Mouse (Mus musculus): Measurements from ENCODE around the gene Lancl1. TPM values are rescaled to one million over a fixed set of nuclear protein-coding genes. Genes with fewer than 3 reads are reported as not detected.

The Lancl1 gene
- polyA plus RNA-seq, 1 experiment from 2014 or later, result 68.0 TPM

DNA sequence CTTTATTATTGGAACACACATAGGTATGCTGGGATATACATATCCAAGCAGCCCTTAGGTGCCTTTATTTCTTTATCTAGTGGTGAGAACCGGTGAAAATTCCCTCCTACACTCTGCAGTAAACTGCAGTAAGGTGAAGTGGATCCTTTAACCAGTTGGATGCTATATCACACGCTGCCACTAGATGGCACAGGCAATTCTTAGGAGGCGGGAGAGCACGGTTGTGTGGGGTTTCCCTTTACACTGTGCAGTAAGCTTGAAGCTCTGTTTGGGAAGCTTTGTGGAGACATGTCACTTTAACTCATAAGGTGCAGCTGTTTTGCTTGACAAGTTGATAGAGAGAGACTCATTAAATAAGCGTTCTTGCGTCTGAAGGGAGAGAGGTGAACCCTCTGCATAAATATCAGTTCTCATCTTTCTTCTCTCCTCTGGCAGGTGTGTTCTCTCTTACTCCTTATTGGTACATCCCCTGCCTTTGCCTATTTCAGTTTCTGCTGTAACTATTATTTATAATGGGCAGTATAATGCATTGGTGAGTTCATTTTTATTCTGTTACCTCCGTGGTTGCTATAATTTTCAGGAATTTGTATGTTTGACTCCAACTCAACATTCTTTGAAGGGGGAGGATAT lies 22.9 kb upstream of the Lancl1 start:
- no peaks in the 10 kb centered on the region for H3K36me3 ChIP-seq (ENCODE audit: insufficient read depth, low read length)
- peak; percentile 92 for TF ChIP-seq CTCF (IDR thresholded peaks at IDR 0.05)
- TF ChIP-seq EP300 (IDR thresholded peaks at IDR 0.05), result no peak
- no peak overlapping the region for H3K9ac ChIP-seq (replicated peaks; ENCODE audit: low read depth)
- no peak overlapping the region for H3K27ac ChIP-seq (ENCODE audit: low read length)
- H3K4me3 ChIP-seq (ENCODE audit: low read depth, low read length), result no peak overlapping the region
- DNase-seq (ENCODE audit: low spot score), result peak; percentile 78
- H3K4me2 ChIP-seq (replicated peaks; ENCODE audit: low read depth, low read length), result no peak overlapping the region
- 6% methylated on average over 7 of the region's 7 CpGs for WGBS
- no peaks in the 10 kb centered on the region for H3K9me3 ChIP-seq (ENCODE audit: low read length)
- no peaks in the 10 kb centered on the region for H3K27me3 ChIP-seq (replicated peaks; ENCODE audit: insufficient read depth, low read length)
- no peaks in the 10 kb centered on the region for H3K4me1 ChIP-seq (ENCODE audit: insufficient read depth, low read depth, low read length)
- peak; percentile 70 for ATAC-seq

DNA sequence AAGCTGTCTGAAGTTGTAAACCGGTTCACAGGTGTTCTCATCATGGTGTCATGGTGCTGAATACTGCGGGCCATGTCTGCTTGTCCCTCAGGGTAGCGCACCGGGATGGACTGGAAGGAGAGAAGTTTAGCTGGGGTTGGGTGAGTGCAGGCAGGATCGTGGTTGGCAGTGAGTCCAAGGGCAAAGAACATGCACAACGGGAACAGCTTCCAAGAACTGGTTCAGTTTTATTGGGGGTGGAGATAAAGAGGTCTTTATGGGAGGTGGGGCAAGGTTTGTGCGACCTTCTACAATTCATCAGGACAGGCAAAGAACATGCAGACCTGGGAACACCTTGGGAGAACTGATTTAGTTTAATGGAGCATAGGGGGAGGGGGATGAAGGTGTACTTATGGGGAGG lies 17.1 kb upstream of the Lancl1 start:
- 82% methylated on average over 7 of the region's 7 CpGs for WGBS
- Histone ChIP-seq H3K27ac (ENCODE audit: low read length) (no peak overlapping the region), H3K36me3 (ENCODE audit: insufficient read depth, low read length) (no peaks in the 10 kb centered on the region), H3K9me3 (ENCODE audit: low read length) (no peaks in the 10 kb centered on the region), H3K4me2 (replicated peaks; ENCODE audit: low read depth, low read length) (no peak overlapping the region), H3K4me3 (ENCODE audit: low read depth, low read length) (no peak overlapping the region), H3K9ac (replicated peaks; ENCODE audit: low read depth) (no peak overlapping the region), H3K4me1 (ENCODE audit: insufficient read depth, low read depth, low read length) (no peaks in the 10 kb centered on the region), H3K27me3 (replicated peaks; ENCODE audit: insufficient read depth, low read length) (no peaks in the 10 kb centered on the region)
- DNase-seq (ENCODE audit: low spot score), result no peak
- no peak for TF ChIP-seq EP300 (IDR thresholded peaks at IDR 0.05)
- TF ChIP-seq CTCF (IDR thresholded peaks at IDR 0.05), result no peak
- ATAC-seq, result no peak

DNA sequence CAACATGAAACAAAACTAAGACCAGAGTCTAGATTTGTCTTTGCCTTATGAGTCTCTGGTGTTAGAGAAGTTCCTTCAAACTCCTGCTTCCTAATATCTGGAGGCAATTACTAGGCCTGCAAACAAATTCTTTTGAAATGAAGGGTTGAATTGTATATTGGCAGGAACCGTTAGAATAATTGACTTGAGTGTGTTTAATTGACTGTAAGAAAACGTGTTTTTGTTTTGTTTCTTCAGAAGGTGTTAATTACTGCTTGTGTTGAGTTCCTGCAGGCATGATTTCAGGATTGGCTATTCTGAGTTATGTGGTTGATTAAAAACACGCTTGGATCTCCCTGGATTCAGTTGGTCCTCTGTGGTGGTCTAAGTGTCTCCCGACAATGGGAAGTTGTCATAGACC lies 14.0 kb upstream of the Lancl1 start:
- 74% methylated on average over 4 of the region's 4 CpGs for WGBS
- no peak for ATAC-seq
- H3K4me3 ChIP-seq (ENCODE audit: low read depth, low read length), result no peak overlapping the region

DNA sequence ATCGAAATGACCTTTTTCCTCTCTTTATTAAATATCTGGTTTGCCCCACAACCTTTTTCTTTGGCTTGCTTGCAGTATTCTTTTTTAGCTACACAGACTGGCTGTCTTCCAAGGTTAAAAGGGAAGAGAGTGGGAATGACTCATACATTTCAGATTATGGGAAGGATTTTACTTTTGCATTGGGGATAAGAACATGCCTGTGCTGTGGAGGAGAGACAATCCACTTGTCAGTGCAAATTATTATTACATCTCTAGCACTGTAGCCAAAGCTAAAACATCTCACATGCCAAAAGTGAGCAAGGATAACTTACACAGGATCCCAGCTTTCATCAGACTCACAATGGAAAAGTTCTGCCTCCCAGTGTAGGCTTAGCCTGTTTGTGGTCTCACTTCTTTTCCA lies 10.9 kb upstream of the Lancl1 start:
- ATAC-seq, result no peak
- 55% methylated on average over 1 of the region's 1 CpGs for WGBS
- peak; percentile 48 for DNase-seq (ENCODE audit: low spot score)

More for the DNA sequence above, 14.0 kb upstream of the Lancl1 start:
- no peak for DNase-seq (ENCODE audit: low spot score)
- H3K9ac ChIP-seq (replicated peaks; ENCODE audit: low read depth), result no peak overlapping the region
- no peak overlapping the region for H3K4me2 ChIP-seq (replicated peaks; ENCODE audit: low read depth, low read length)
- H3K4me1 ChIP-seq (ENCODE audit: insufficient read depth, low read depth, low read length), result no peaks in the 10 kb centered on the region
- no peaks in the 10 kb centered on the region for H3K9me3 ChIP-seq (ENCODE audit: low read length)
- no peak overlapping the region for H3K27ac ChIP-seq (ENCODE audit: low read length)
- no peaks in the 10 kb centered on the region for H3K36me3 ChIP-seq (ENCODE audit: insufficient read depth, low read length)
- TF ChIP-seq EP300 (IDR thresholded peaks at IDR 0.05) (no peak), CTCF (IDR thresholded peaks at IDR 0.05) (no peak)
- no peaks in the 10 kb centered on the region for H3K27me3 ChIP-seq (replicated peaks; ENCODE audit: insufficient read depth, low read length)

DNA sequence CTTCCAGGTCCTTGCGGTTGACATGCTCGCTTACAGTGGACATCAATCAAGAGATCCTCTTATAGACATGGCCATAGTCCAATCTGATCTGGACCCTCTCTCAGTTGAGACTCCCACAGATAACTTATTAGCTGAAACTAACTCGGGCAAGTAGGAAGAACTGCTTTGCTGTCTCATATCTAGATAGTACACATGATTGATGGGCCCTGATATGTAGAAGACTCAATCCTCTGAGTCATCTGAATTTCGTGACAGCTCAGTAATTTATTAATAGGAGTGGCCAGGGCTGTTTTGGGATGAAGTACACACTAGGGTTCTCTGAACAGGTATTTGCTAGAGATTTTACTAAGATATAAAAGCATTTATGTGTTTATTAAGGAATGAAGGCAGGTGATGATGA lies 10.0 kb upstream of the Lancl1 start:
- DNase-seq (ENCODE audit: low spot score), result no peak
- Histone ChIP-seq H3K27ac (ENCODE audit: low read length) (no peak overlapping the region), H3K4me2 (replicated peaks; ENCODE audit: low read depth, low read length) (no peak overlapping the region), H3K4me1 (ENCODE audit: insufficient read depth, low read depth, low read length) (no peaks in the 10 kb centered on the region), H3K9me3 (ENCODE audit: low read length) (no peaks in the 10 kb centered on the region), H3K9ac (replicated peaks; ENCODE audit: low read depth) (no peak overlapping the region), H3K36me3 (ENCODE audit: insufficient read depth, low read length) (no peaks in the 10 kb centered on the region), H3K4me3 (ENCODE audit: low read depth, low read length) (no peak overlapping the region), H3K27me3 (replicated peaks; ENCODE audit: insufficient read depth, low read length) (no peaks in the 10 kb centered on the region)
- 47% methylated on average over 4 of the region's 4 CpGs for WGBS
- TF ChIP-seq EP300 (IDR thresholded peaks at IDR 0.05) (no peak), CTCF (IDR thresholded peaks at IDR 0.05) (no peak)
- no peak for ATAC-seq

More for the DNA sequence above, 10.9 kb upstream of the Lancl1 start:
- H3K4me3 ChIP-seq (ENCODE audit: low read depth, low read length), result no peak overlapping the region
- H3K27ac ChIP-seq (ENCODE audit: low read length), result no peak overlapping the region
- no peak overlapping the region for H3K4me2 ChIP-seq (replicated peaks; ENCODE audit: low read depth, low read length)
- H3K9ac ChIP-seq (replicated peaks; ENCODE audit: low read depth), result no peak overlapping the region
- H3K9me3 ChIP-seq (ENCODE audit: low read length), result no peaks in the 10 kb centered on the region
- H3K27me3 ChIP-seq (replicated peaks; ENCODE audit: insufficient read depth, low read length), result no peaks in the 10 kb centered on the region
- TF ChIP-seq EP300 (IDR thresholded peaks at IDR 0.05) (no peak), CTCF (IDR thresholded peaks at IDR 0.05) (no peak)
- no peaks in the 10 kb centered on the region for H3K4me1 ChIP-seq (ENCODE audit: insufficient read depth, low read depth, low read length)
- H3K36me3 ChIP-seq (ENCODE audit: insufficient read depth, low read length), result no peaks in the 10 kb centered on the region

DNA sequence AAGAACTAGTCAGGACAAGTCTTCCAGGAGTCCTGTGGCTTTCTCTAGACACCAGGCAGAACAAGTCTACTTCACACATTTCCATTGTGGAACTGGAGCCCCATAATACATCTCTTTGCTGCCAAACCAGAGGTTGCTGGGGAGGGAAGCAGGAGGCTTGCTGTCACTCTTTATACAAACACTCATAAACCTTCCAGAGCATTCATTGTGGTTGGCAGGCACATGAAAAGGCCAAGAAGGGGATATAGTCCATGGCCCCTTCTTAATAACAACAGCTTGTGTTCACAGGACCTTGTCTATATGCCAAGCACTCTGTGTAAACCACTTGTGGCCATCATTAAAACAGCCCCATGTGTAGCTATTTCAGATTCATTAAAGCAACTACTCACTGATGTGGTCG lies 6.4 kb upstream of the Lancl1 start:
- DNase-seq (ENCODE audit: low spot score) (no peak), ATAC-seq (no peak)
- no peaks in the 10 kb centered on the region for H3K4me1 ChIP-seq (ENCODE audit: insufficient read depth, low read depth, low read length)
- H3K4me2 ChIP-seq (replicated peaks; ENCODE audit: low read depth, low read length), result no peak overlapping the region
- no peaks in the 10 kb centered on the region for H3K9me3 ChIP-seq (ENCODE audit: low read length)
- no peak overlapping the region for H3K4me3 ChIP-seq (ENCODE audit: low read depth, low read length)
- no peak overlapping the region for H3K27ac ChIP-seq (ENCODE audit: low read length)
- H3K27me3 ChIP-seq (replicated peaks; ENCODE audit: insufficient read depth, low read length), result no peaks in the 10 kb centered on the region
- WGBS, result 38% methylated on average over 1 of the region's 1 CpGs
- H3K9ac ChIP-seq (replicated peaks; ENCODE audit: low read depth), result no peak overlapping the region
- TF ChIP-seq EP300 (IDR thresholded peaks at IDR 0.05) (no peak), CTCF (IDR thresholded peaks at IDR 0.05) (no peak)
- no peaks in the 10 kb centered on the region for H3K36me3 ChIP-seq (ENCODE audit: insufficient read depth, low read length)

DNA sequence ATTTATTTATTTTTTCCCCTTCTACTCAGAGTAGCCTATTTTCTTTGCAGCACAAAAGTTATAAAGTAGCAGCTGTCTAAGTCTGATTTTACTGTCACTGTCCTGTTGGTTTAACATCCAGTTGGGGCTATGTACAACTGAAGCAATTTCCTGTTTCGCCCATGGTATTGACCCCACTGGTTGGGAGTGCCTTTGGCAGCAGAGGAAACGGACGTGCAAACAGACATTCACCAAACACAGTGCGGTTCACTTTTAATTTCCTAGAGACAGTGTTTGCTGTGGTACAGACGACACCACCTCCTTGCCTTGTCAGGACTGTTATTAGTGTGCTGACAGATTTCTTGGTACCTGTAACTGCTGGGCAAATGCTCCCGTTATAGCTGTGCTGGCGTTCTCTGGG lies 3.9 kb upstream of the Lancl1 start:
- 42% methylated on average over 7 of the region's 7 CpGs for WGBS
- no peaks in the 10 kb centered on the region for H3K27me3 ChIP-seq (replicated peaks; ENCODE audit: insufficient read depth, low read length)
- H3K27ac ChIP-seq (ENCODE audit: low read length), result no peak overlapping the region
- no peak for TF ChIP-seq CTCF (IDR thresholded peaks at IDR 0.05)
- no peak for TF ChIP-seq EP300 (IDR thresholded peaks at IDR 0.05)
- no peak overlapping the region for H3K9ac ChIP-seq (replicated peaks; ENCODE audit: low read depth)
- no peaks in the 10 kb centered on the region for H3K9me3 ChIP-seq (ENCODE audit: low read length)
- no peak overlapping the region for H3K4me2 ChIP-seq (replicated peaks; ENCODE audit: low read depth, low read length)
- ATAC-seq (no peak), DNase-seq (ENCODE audit: low spot score) (no peak)
- 0 out of 2 replicates have a peak, but pooled peaks cover 2% of the 10 kb centered on the region for H3K4me1 ChIP-seq (ENCODE audit: insufficient read depth, low read depth, low read length)
- no peaks in the 10 kb centered on the region for H3K36me3 ChIP-seq (ENCODE audit: insufficient read depth, low read length)
- no peak overlapping the region for H3K4me3 ChIP-seq (ENCODE audit: low read depth, low read length)

Data from lung, postnatal 0 days (tissue).